Mouse (Mus musculus): ENCODE measurements around the gene Ptprk. TPM values are rescaled to one million over a fixed set of nuclear protein-coding genes. Genes with fewer than 3 reads are reported as not detected.

Gene Ptprk
- polyA plus RNA-seq, 1 experiment, result 0.16 TPM

GRCm38 (mm10) chr10:28425371-28425770, 350.8 kb downstream of the Ptprk start:
- no peaks in the 10 kb centered on the region for H3K4me1 ChIP-seq

GRCm38 (mm10) chr10:28436084-28436483, 361.5 kb downstream of the Ptprk start:
- TF ChIP-seq GATA1 (IDR thresholded peaks at IDR 0.05; ENCODE audit: borderline replicate concordance, low read length) (no peak), FLI1 (IDR thresholded peaks at IDR 0.05; ENCODE audit: low read length) (no peak)

More at GRCm38 (mm10) chr10:28425371-28425770, 350.8 kb downstream of the Ptprk start:
- H3K9me3 ChIP-seq, result no peaks in the 10 kb centered on the region
- H3K27me3 ChIP-seq (replicated peaks), result no peaks in the 10 kb centered on the region
- no peak overlapping the region for H3K4me3 ChIP-seq (replicated peaks)
- no peak for TF ChIP-seq GATA1 (IDR thresholded peaks at IDR 0.05; ENCODE audit: borderline replicate concordance, low read length)
- no peak for TF ChIP-seq FLI1 (IDR thresholded peaks at IDR 0.05; ENCODE audit: low read length)
- H3K36me3 ChIP-seq (replicated peaks; ENCODE audit: low read length), result no peaks in the 10 kb centered on the region

GRCm38 (mm10) chr10:28449853-28450252, 375.2 kb downstream of the Ptprk start:
- TF ChIP-seq GATA1 (IDR thresholded peaks at IDR 0.05; ENCODE audit: borderline replicate concordance, low read length) (no peak), FLI1 (IDR thresholded peaks at IDR 0.05; ENCODE audit: low read length) (no peak)
- Histone ChIP-seq H3K4me1 (no peaks in the 10 kb centered on the region), H3K9me3 (no peaks in the 10 kb centered on the region), H3K36me3 (replicated peaks; ENCODE audit: low read length) (no peaks in the 10 kb centered on the region), H3K27me3 (replicated peaks) (no peaks in the 10 kb centered on the region), H3K4me3 (replicated peaks) (no peak overlapping the region)

More at GRCm38 (mm10) chr10:28436084-28436483, 361.5 kb downstream of the Ptprk start:
- H3K36me3 ChIP-seq (replicated peaks; ENCODE audit: low read length), result no peaks in the 10 kb centered on the region
- H3K27me3 ChIP-seq (replicated peaks), result no peaks in the 10 kb centered on the region
- no peak overlapping the region for H3K4me3 ChIP-seq (replicated peaks)
- H3K9me3 ChIP-seq, result no peaks in the 10 kb centered on the region
- 0 out of 2 replicates have a peak, but pooled peaks cover 3% of the 10 kb centered on the region for H3K4me1 ChIP-seq

- H3K4me3 ChIP-seq (replicated peaks), result no peak overlapping the region
- no peaks in the 10 kb centered on the region for H3K36me3 ChIP-seq (replicated peaks; ENCODE audit: low read length)
- H3K27me3 ChIP-seq (replicated peaks), result no peaks in the 10 kb centered on the region
- H3K4me1 ChIP-seq, result no peaks in the 10 kb centered on the region
- H3K9me3 ChIP-seq, result no peaks in the 10 kb centered on the region
- TF ChIP-seq FLI1 (IDR thresholded peaks at IDR 0.05; ENCODE audit: low read length) (no peak), GATA1 (IDR thresholded peaks at IDR 0.05; ENCODE audit: borderline replicate concordance, low read length) (no peak)
Measured at GRCm38 (mm10) chr10:28450642-28451041, 376.0 kb downstream of the Ptprk start.

GRCm38 (mm10) chr10:28458027-28458426, 383.4 kb downstream of the Ptprk start:
- Histone ChIP-seq H3K9me3 (no peaks in the 10 kb centered on the region), H3K36me3 (replicated peaks; ENCODE audit: low read length) (no peaks in the 10 kb centered on the region), H3K27me3 (replicated peaks) (no peaks in the 10 kb centered on the region), H3K4me1 (peaks cover 7% of the 10 kb centered on the region), H3K4me3 (replicated peaks) (no peak overlapping the region)
- TF ChIP-seq GATA1 (IDR thresholded peaks at IDR 0.05; ENCODE audit: borderline replicate concordance, low read length) (no peak), FLI1 (IDR thresholded peaks at IDR 0.05; ENCODE audit: low read length) (no peak)

GRCm38 (mm10) chr10:28459963-28460362, 385.3 kb downstream of the Ptprk start:
- no peak overlapping the region for H3K4me3 ChIP-seq (replicated peaks)
- H3K36me3 ChIP-seq (replicated peaks; ENCODE audit: low read length), result no peaks in the 10 kb centered on the region
- TF ChIP-seq FLI1 (IDR thresholded peaks at IDR 0.05; ENCODE audit: low read length) (no peak), GATA1 (IDR thresholded peaks at IDR 0.05; ENCODE audit: borderline replicate concordance, low read length) (no peak)
- no peaks in the 10 kb centered on the region for H3K9me3 ChIP-seq
- H3K4me1 ChIP-seq, result peaks cover 19% of the 10 kb centered on the region
- no peaks in the 10 kb centered on the region for H3K27me3 ChIP-seq (replicated peaks)

GRCm38 (mm10) chr10:28463706-28464105, 389.1 kb downstream of the Ptprk start:
- peaks cover 23% of the 10 kb centered on the region for H3K4me1 ChIP-seq
- no peaks in the 10 kb centered on the region for H3K27me3 ChIP-seq (replicated peaks)
- H3K4me3 ChIP-seq (replicated peaks), result no peak overlapping the region
- no peaks in the 10 kb centered on the region for H3K36me3 ChIP-seq (replicated peaks; ENCODE audit: low read length)
- TF ChIP-seq FLI1 (IDR thresholded peaks at IDR 0.05; ENCODE audit: low read length) (no peak), GATA1 (IDR thresholded peaks at IDR 0.05; ENCODE audit: borderline replicate concordance, low read length) (no peak)
- H3K9me3 ChIP-seq, result no peaks in the 10 kb centered on the region

- Histone ChIP-seq H3K27me3 (replicated peaks) (no peaks in the 10 kb centered on the region), H3K9me3 (no peaks in the 10 kb centered on the region), H3K4me3 (replicated peaks) (no peak overlapping the region), H3K4me1 (peaks cover 23% of the 10 kb centered on the region), H3K36me3 (replicated peaks; ENCODE audit: low read length) (no peaks in the 10 kb centered on the region)
- TF ChIP-seq GATA1 (IDR thresholded peaks at IDR 0.05; ENCODE audit: borderline replicate concordance, low read length) (no peak), FLI1 (IDR thresholded peaks at IDR 0.05; ENCODE audit: low read length) (no peak)
Measured at GRCm38 (mm10) chr10:28464766-28465548, 390.3 kb downstream of the Ptprk start.

GRCm38 (mm10) chr10:28485574-28485973, 411.0 kb downstream of the Ptprk start:
- H3K4me3 ChIP-seq (replicated peaks), result no peak overlapping the region
- TF ChIP-seq FLI1 (IDR thresholded peaks at IDR 0.05; ENCODE audit: low read length), result no peak
- TF ChIP-seq GATA1 (IDR thresholded peaks at IDR 0.05; ENCODE audit: borderline replicate concordance, low read length), result no peak
- no peaks in the 10 kb centered on the region for H3K36me3 ChIP-seq (replicated peaks; ENCODE audit: low read length)
- H3K4me1 ChIP-seq, result peaks cover 20% of the 10 kb centered on the region
- no peaks in the 10 kb centered on the region for H3K9me3 ChIP-seq
- H3K27me3 ChIP-seq (replicated peaks), result no peaks in the 10 kb centered on the region

- TF ChIP-seq FLI1 (IDR thresholded peaks at IDR 0.05; ENCODE audit: low read length), result no peak
- no peak for TF ChIP-seq GATA1 (IDR thresholded peaks at IDR 0.05; ENCODE audit: borderline replicate concordance, low read length)
- Histone ChIP-seq H3K4me1 (peaks cover 2% of the 10 kb centered on the region), H3K36me3 (replicated peaks; ENCODE audit: low read length) (no peaks in the 10 kb centered on the region), H3K27me3 (replicated peaks) (no peaks in the 10 kb centered on the region), H3K9me3 (no peaks in the 10 kb centered on the region), H3K4me3 (replicated peaks) (no peak overlapping the region)
Measured at GRCm38 (mm10) chr10:28491006-28491405, 416.4 kb downstream of the Ptprk start.

Measured in megakaryocyte, embryonic 14.5 days (primary cell).